Mouse (Mus musculus) limb, embryonic 12.5 days (tissue): Measurements from ENCODE around the gene Lrmda. TPM values are rescaled to one million over a fixed set of nuclear protein-coding genes. Genes with fewer than 3 reads are reported as not detected.
A peak's percentile ranks its signal among the peaks of the same experiment; 100 is the strongest.

Experiments used
- ATAC-seq: fragments of 200-750 bp; cut with Nextera tagmentation; 2 replicates; pipeline ENCODE4 v1.8.0; 2017; ENCODE audit warnings: low read depth, moderate TSS enrichment; ENCODE audit not compliant: insufficient number of reproducible peaks, insufficient read depth, low FRiP score, low TSS enrichment
- H3K27ac ChIP-seq: fragments of 300-500 bp; sonication (generic); 2 replicates; pipeline ENCODE4 v1.5.1; 2016; ENCODE audit warnings: mild to moderate bottlenecking, moderate library complexity
- H3K27me3 ChIP-seq: fragments of 300-500 bp; sonication (generic); 2 replicates; pipeline ENCODE4 v1.6.1; 2016; ENCODE audit warnings: mild to moderate bottlenecking, moderate library complexity
- H3K36me3 ChIP-seq: fragments of 300-500 bp; sonication (generic); 2 replicates; pipeline ENCODE4 v1.6.1; 2016; ENCODE audit warnings: mild to moderate bottlenecking, moderate library complexity
- H3K4me1 ChIP-seq: fragments of 300-500 bp; sonication (generic); replicated peaks from 2 replicates; pipeline ENCODE4 v1.6.1; 2016
- H3K4me2 ChIP-seq: fragments of 300-500 bp; sonication (generic); 2 replicates; pipeline ENCODE4 v1.6.1; 2016; ENCODE audit warnings: mild to moderate bottlenecking, moderate library complexity
- H3K4me3 ChIP-seq: fragments of 300-500 bp; sonication (generic); replicated peaks from 2 replicates; pipeline ENCODE4 v1.5.1; 2016; ENCODE audit warnings: mild to moderate bottlenecking
- H3K9ac ChIP-seq: fragments of 300-500 bp; sonication (generic); replicated peaks from 2 replicates; pipeline ENCODE4 v1.6.1; 2016; ENCODE audit warnings: mild to moderate bottlenecking, moderate library complexity
- H3K9me3 ChIP-seq: fragments of 300-500 bp; sonication (generic); 2 replicates; pipeline ENCODE4 v1.6.1; 2016; ENCODE audit warnings: mild to moderate bottlenecking, moderate library complexity
- WGBS: fragments of 180-500 bp; shearing (Covaris S2); methylation state at CpG from one replicate; pipeline ENCODE4 v1.1.7; 2016; 5-methylcytosine and 5-hydroxymethylcytosine counted together
- polyA plus RNA-seq: library from polyadenylated mRNA; unstranded; fragments of >200 nt; fragmentation: Nextera tagmentation; extraction: Ambion mirVana; gene quantifications from 2 replicates; pipeline ENCODE4 v1.2.1, GENCODE M21; 2016

Gene Lrmda
- 0.41 TPM in 1 of 2 replicates, not detected in the other for polyA plus RNA-seq

DNA sequence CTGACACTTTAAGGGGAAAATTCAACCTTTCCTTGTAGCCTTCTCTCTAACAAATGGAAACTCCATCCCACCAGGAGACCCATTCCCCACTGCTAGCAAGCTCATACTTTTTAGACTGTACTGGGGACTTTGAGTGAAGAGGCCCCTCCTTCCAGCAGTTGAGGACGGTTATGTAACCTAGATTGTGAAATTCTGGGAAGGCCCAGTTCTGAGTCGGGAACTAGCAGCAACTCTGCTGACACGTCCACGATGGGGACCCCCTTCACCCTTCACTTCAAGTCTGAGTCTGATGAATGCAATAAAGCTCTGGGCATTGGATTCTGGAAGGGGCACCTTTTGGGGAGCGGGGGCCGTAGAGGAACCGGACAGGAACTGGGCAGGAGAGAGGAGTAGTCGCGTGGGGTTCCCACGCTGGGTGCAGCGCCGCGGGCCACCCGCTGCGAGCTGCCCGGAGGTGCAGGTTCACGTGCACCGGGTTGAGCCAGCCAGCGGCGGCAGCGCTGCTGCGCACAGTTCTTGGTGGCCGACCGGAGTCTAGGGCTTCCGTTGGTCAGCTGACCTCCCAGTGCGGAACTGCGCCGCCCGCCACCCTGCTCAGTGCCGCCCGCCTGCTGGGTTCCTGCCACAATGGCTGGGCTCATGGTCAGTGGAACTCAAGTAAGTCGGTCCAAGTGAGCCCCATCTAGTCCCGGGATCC, at the start of gene Lrmda:
TSS of gene Lrmda (plus strand) at position 461 of the 697 bp plus-strand sequence.
- Histone ChIP-seq H3K9ac (peak within 1 kb of the TSS; percentile 53), H3K27me3 (peaks cover 63% of the 10 kb centered on the region), H3K36me3 (no peaks in the 10 kb centered on the region), H3K9me3 (no peaks in the 10 kb centered on the region), H3K4me3 (peak within 1 kb of the TSS; percentile 41), H3K4me1 (peaks cover 13% of the 10 kb centered on the region), H3K27ac (no peak within 1 kb of the TSS), H3K4me2 (peak within 1 kb of the TSS; percentile 80)
- ATAC-seq: peak; percentile 37; the same call in 1 of the 2 replicates
- WGBS: 3% methylated on average over 33 of the region's 33 CpGs

DNA sequence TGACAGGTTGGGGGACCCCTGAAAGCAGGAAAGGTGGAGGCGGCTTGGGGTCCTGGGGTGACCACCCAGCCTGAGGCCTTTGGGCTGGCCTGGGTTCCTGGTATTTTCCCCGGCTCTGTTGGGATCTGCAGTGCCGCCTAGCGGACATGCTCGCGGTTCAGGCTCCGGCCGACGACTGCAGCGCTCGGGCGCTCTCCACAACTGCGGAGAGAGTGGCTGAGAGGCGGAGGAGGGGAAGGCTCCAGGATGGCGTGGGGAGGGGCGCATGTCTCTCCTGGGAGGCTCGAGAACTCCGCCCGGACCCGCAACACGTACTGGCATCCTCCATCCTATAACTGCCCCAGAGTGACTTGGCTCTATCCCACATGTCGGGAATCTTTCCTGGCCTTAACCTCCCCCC, 38.0 kb upstream of the Lrmda start:
- Histone ChIP-seq H3K9me3 (peaks cover 3% of the 10 kb centered on the region), H3K4me1 (peaks cover 34% of the 10 kb centered on the region), H3K4me3 (peak overlapping the region; percentile 24), H3K27me3 (peaks cover 39% of the 10 kb centered on the region), H3K4me2 (peak overlapping the region; percentile 82), H3K27ac (peak overlapping the region; percentile 59; the same call in 1 of the 2 replicates), H3K9ac (0 out of 2 replicates have a peak overlapping the region, but pooled peaks have one; percentile 47), H3K36me3 (peaks cover 23% of the 10 kb centered on the region)
- peak; percentile 60 for ATAC-seq
- whole genome bisulfite sequencing: under 1% methylated on average over 22 of the region's 22 CpGs

DNA sequence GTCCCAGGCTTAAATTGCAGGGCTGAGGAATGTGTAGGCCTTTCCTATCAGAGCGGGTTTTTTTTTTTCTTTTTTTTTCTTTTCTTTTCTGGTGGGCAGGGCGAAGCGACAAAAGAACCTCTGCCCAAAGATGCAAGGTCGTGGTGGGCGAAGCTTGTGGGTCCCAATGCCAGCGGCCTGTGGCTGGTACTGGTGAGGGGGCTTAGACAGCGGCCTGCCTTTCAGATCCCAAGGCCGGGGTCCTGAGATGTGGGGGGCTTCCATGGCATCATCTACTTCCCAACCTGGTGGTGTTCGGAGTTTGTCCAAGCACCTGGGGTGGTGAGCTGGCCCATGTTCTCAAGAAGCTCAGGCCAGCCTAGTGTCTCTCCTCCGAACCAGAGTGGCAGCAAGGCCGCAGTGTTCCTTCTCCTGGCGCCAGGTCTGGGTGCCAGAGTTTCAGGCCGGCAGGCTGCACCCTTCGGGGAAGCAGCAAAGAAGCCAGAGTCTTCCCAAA, 37.4 kb upstream of the Lrmda start:
- Histone ChIP-seq H3K9ac (peak overlapping the region; percentile 88), H3K4me1 (peaks cover 34% of the 10 kb centered on the region), H3K9me3 (no peaks in the 10 kb centered on the region; the same call in 1 of the 2 replicates), H3K27me3 (peaks cover 39% of the 10 kb centered on the region), H3K36me3 (peaks cover 23% of the 10 kb centered on the region), H3K27ac (peak overlapping the region; percentile 84), H3K4me2 (peak overlapping the region; percentile 82), H3K4me3 (peak overlapping the region; percentile 52)
- 13% methylated on average over 14 of the region's 14 CpGs for WGBS
- ATAC-seq: no peak

DNA sequence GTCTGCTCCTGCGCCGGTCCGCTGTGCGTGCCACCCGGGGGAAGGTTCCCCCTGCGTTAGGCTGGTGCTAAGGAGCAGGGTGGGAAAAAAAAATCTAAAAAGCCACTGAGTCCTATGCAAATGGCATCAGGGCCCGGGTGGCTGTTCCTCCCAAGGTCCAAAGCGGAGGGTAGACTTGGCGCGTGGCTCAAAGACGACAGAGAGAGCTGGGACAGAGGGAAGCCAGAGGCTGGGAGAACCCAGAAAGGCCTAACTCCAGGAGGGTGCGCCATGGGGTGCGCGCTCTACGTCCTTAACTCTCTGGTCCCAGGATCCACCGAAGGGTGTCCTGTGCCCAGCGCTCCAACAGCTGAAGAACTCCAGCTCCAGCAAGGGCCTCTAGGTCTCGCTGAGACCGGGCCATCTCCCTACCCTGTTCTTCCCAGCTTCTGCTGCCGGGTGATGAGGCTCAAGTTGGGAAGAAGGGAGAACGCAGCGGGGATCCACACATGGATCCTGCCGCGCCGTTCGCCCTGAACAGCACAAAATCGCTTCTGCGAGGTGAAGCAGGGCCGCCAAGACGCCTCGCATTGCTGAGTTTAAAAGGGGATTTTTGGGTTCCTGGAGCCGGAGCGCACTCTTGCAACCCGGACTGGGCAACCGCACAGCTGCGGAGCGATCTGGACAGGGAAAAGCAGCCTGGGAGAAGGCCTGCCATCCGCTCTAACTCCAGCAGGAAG, 36.8 kb upstream of the Lrmda start:
- H3K27ac ChIP-seq: peak overlapping the region; percentile 84
- H3K4me1 ChIP-seq: peaks cover 34% of the 10 kb centered on the region
- H3K36me3 ChIP-seq: peaks cover 23% of the 10 kb centered on the region
- H3K4me3 ChIP-seq: peak overlapping the region; percentile 52
- peak overlapping the region; percentile 82 for H3K4me2 ChIP-seq
- no peak for ATAC-seq
- WGBS: 3% methylated on average over 38 of the region's 38 CpGs
- H3K27me3 ChIP-seq: peaks cover 39% of the 10 kb centered on the region
- H3K9me3 ChIP-seq: no peaks in the 10 kb centered on the region; the same call in 1 of the 2 replicates
- H3K9ac ChIP-seq: peak overlapping the region; percentile 88

DNA sequence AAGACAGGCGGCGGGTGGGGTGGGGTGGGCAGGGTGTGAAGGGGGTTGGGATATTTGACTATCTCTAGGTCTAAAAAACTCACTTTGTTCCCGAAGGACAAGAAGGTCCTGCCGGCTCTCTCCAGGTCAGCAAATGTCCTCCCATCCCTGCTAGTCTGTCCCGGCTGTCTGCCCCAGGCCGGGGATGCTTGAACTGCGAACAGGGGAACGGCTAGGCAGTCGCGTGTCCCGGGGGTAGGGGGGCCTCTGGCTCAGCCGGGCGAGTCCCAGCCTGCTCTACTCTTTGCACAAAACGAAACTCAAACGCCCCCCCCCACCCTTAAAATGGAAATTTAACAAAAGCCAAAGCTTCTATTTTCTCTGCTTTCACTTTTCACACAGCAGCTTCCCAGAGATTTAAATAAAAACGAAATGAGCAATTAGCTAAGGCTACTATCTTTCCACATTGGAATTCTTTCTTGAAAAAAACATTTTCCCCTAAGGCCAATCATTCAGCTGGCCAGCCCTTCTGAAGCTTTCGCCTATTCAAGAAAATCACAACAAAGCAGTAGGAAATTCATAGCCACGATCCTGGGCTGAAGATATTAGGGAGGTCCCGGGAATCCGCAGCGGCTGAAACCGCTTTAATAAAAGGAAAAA, 36.1 kb upstream of the Lrmda start:
- Histone ChIP-seq H3K36me3 (peaks cover 23% of the 10 kb centered on the region), H3K27ac (peak overlapping the region; percentile 84), H3K4me2 (peak overlapping the region; percentile 82), H3K9me3 (no peaks in the 10 kb centered on the region), H3K9ac (peak overlapping the region; percentile 88), H3K27me3 (peaks cover 38% of the 10 kb centered on the region), H3K4me1 (peaks cover 34% of the 10 kb centered on the region), H3K4me3 (peak overlapping the region; percentile 52)
- no peak for ATAC-seq
- WGBS: 2% methylated on average over 22 of the region's 22 CpGs

DNA sequence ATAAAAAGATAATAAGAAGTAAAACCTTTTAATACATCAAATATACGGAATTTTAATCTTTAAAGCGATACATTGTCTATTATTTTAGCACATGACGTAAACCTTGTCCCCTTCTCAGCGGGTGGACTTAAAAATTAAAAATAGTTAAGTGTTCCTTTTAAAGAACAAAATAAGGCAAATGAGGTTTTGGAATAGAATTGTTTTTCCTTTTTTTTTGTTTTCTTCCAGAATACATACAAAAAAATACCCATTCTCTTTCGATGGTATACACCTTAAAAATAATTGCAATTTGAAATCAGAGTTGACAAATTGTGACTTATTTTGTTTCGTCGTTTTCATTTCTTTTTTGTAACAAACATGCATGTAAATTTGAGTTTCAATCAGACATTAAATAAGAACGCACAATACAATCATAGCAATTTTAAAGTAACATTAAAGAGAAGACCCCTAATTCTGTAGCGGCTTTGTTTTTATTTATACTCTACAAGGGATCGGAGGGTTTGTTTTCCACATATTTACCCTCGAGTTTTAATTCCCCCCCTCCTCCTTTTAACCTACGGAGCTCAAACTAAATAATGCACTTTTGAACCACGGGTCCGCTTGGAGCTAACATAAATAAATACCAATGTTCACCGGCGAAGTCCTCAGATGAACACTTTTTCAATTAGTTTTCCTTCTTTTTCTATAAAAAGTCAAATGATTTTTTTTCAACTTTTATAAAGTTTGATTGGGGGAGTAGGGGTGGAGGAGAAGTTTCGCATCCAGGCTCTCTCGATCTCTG, 35.4 kb upstream of the Lrmda start:
- 4% methylated on average over 18 of the region's 18 CpGs for WGBS
- peaks cover 40% of the 10 kb centered on the region for H3K27me3 ChIP-seq

DNA sequence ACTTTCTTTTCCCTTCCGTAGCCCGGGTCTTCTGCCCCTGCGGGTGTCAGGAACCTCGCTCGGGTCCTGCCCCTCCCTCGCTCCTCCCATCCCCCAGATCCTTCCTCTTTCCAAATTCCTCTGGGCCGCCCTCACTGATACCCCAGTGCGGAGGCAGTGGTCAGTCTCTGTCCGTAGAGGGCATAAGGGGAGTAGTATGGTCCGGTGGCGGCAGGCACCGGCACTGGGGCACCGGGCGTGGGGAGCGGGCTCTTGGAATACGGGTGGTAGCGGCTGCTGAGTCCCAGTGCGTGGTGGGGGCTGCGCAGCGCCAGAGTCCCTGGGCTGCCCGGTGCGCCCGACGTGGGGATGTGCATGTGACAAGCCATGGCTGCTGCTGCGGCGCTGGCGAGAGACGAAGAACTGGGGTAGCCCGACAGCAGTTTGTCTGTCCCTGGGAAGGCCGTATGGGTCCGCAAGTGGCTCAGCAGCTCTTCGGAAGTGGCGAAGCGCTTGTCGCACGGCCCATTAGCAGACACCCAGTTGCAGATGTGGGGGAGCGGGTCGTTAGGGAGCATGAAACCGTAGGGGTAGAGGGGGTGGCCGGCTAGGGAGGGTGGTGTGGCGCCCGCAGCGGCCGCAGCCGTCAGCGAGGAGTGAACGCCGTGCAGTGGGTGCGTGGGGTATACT, 34.6 kb upstream of the Lrmda start:
- Histone ChIP-seq H3K9me3 (no peaks in the 10 kb centered on the region), H3K4me1 (peaks cover 48% of the 10 kb centered on the region), H3K27me3 (peaks cover 42% of the 10 kb centered on the region), H3K9ac (peak overlapping the region; percentile 97), H3K36me3 (peaks cover 23% of the 10 kb centered on the region), H3K4me3 (peak overlapping the region; percentile 89), H3K27ac (peak overlapping the region; percentile 98), H3K4me2 (peak overlapping the region; percentile 86)
- WGBS: 2% methylated on average over 49 of the region's 49 CpGs
- ATAC-seq: no peak

More for the DNA sequence above, 35.4 kb upstream of the Lrmda start:
- ATAC-seq: no peak
- H3K9ac ChIP-seq: peak overlapping the region; percentile 97
- H3K9me3 ChIP-seq: no peaks in the 10 kb centered on the region
- peaks cover 41% of the 10 kb centered on the region for H3K4me1 ChIP-seq
- H3K4me2 ChIP-seq: peak overlapping the region; percentile 86
- peak overlapping the region; percentile 89 for H3K4me3 ChIP-seq
- H3K27ac ChIP-seq: peak overlapping the region; percentile 98
- H3K36me3 ChIP-seq: peaks cover 23% of the 10 kb centered on the region

DNA sequence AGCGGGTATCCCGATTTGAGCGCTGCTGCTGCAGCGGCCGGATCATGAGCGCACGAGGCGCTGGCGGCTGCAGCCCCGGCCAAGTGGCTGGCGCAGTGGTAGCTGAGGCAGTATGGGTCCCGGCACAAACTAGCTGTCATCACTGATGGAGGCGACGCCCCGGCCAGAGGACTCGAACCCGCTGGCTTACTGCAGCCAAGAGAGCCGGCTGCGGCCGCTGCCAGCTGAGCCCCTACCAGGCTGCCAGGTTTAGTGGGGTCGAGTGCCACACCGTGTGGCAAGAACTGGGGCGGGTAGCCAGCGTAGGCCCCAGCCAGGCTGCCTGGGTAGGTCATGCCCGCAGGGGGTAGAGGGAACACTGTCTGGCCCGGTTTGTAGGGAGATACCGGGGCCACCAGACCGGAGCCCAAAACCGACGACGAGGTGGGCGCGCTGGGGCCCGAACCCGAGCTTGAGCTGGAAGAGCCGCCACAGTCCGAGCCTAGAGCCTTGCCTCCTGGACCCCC, 34.0 kb upstream of the Lrmda start:
- Histone ChIP-seq H3K4me2 (peak overlapping the region; percentile 86), H3K9me3 (no peaks in the 10 kb centered on the region), H3K4me3 (peak overlapping the region; percentile 89), H3K4me1 (peaks cover 52% of the 10 kb centered on the region), H3K27ac (peak overlapping the region; percentile 98), H3K36me3 (peaks cover 23% of the 10 kb centered on the region), H3K27me3 (peaks cover 48% of the 10 kb centered on the region), H3K9ac (peak overlapping the region; percentile 97)
- WGBS: under 1% methylated on average over 37 of the region's 37 CpGs
- no peak for ATAC-seq

DNA sequence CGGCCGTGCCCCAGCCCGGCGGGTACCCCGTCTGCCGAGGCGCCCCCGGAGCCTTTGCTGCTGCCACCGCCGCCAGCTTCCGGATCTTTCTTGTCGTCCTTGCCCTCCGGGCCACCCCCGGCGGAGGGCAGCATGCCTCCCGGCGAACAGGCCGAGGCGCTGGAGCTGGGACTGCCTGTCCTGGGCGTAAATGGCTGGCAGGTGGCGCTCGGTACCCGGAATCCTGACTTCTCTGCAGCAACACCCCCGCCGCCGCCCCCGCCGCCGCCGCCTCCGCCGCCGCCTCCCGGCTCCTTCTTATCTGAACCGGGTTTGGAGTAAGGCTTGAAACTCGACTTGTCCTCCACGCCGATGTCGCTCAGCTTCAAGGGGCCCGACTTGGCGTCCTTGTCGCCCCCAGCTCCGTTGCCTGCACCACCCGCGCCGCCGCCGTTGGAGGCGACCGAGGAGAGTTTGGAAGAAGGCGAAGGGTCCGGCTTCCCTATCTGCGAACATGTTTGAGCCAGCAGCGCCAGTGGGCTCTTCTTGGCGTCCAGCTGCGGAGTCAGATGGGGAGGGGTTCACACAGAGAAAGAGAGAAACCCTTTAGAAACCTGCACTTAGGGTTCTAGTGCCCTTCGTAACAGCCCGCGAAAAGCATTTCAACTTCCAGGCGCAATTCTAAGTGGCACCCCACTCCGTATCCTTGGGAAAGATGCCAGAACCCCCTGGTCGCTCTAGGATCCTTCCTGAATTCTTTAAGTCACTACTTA, 33.4 kb upstream of the Lrmda start:
- peak overlapping the region; percentile 97 for H3K9ac ChIP-seq
- H3K4me3 ChIP-seq: peak overlapping the region; percentile 89
- peaks cover 23% of the 10 kb centered on the region for H3K36me3 ChIP-seq
- ATAC-seq: no peak
- peaks cover 51% of the 10 kb centered on the region for H3K27me3 ChIP-seq
- peak overlapping the region; percentile 86 for H3K4me2 ChIP-seq
- WGBS: under 1% methylated on average over 58 of the region's 62 CpGs
- peak overlapping the region; percentile 98 for H3K27ac ChIP-seq
- no peaks in the 10 kb centered on the region for H3K9me3 ChIP-seq
- peaks cover 57% of the 10 kb centered on the region for H3K4me1 ChIP-seq
